Mouse (Mus musculus) spleen, adult 2 months (tissue): Measurements from ENCODE around the gene Rbbp6.

ENCODE experiments used
- CTCF ChIP-seq: fragments of 200-500 bp; IDR thresholded peaks from 2 replicates; pipeline ENCODE4 v1.5.1; 2011; ENCODE audit warnings: mild to moderate bottlenecking, inconsistent platforms; ENCODE audit not compliant: insufficient read depth, insufficient read length, insufficient replicate concordance; ENCODE audit errors: extremely low read depth
- POLR2A ChIP-seq: fragments of 200-500 bp; IDR thresholded peaks from 2 replicates; pipeline ENCODE4 v1.6.1; 2011; ENCODE audit warnings: low read depth, low read length, inconsistent platforms

DNA sequence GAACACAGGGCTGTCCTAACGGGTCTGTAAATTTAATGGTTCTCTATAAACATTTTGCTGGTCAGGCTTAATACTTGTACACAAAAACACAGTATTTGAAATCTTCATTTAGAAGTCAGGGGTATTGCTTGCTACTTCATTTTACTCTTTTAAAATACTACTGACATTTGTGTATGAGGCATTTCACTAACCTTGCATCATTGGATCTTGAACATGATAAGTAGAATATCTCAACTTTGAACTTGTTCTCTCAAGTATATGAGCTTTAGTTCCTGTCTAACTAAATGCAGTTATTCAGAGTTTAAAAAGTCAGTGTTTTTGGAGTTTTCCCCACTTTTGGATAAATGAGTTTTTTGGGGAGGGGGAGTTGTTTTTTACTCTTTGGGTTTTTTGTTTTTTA is 14.0 kb downstream of the Rbbp6 start:
- no peak for TF ChIP-seq POLR2A
- TF ChIP-seq CTCF: no peak
